Mouse (Mus musculus) ES-E14 (cell line): ENCODE measurements around the gene Sigmar1.

Experiments
- CHD2 ChIP-seq: IDR thresholded peaks from 2 replicates; pipeline ENCODE4 v1.6.1; 2014; ENCODE audit warnings: mild to moderate bottlenecking, low read depth, low read length, inconsistent platforms
- HCFC1 ChIP-seq: IDR thresholded peaks from 2 replicates; pipeline ENCODE4 v1.6.1; 2012; ENCODE audit warnings: low read length, inconsistent platforms, borderline replicate concordance; ENCODE audit not compliant: insufficient read depth
- MAFK ChIP-seq: IDR thresholded peaks from 2 replicates; pipeline ENCODE4 v1.6.1; 2014; ENCODE audit warnings: mild to moderate bottlenecking, low read depth, low read length, inconsistent platforms; ENCODE audit not compliant: insufficient read depth
- ZC3H11A ChIP-seq: IDR thresholded peaks from 2 replicates; pipeline ENCODE4 v1.6.1; 2012; ENCODE audit warnings: low read depth, mild to moderate bottlenecking, inconsistent platforms, low read length, borderline replicate concordance
- ZNF384 ChIP-seq: IDR thresholded peaks from 2 replicates; pipeline ENCODE4 v1.6.1; 2012; ENCODE audit warnings: low read depth, low read length, inconsistent platforms

DNA sequence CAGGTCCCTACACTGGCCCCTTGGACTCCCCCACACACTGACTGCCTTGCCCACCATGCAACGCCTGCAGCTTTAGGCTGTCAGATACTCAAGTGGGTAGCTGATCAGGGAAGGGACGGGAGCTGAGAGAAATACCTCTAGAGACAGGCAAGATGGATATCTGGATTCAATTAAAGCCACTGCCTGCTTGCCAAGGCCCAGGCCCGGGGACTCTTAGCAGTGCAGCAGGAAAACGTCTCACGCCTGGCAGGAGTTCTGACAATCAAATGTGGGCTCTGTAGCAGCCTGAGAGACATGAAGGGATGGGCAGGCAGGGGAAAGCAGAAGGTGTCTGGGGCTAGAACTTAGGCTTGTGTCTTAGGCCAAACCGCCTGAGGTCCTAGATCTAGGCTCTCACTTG lies 39.1 kb downstream of the Sigmar1 start:
- TF ChIP-seq HCFC1 (no peak), ZC3H11A (no peak), MAFK (no peak), CHD2 (no peak), ZNF384 (no peak)
